Mouse (Mus musculus) brain, embryonic 14.5 days (tissue): ENCODE measurements at regions not wholly inside any gene's neighbourhood (a gene's known extent, or its start where the extent isn't known, plus 50 kb on each side); places are given as distances from the start of the nearest gene placed in this dataset.

Source experiments
- DNase-seq: peaks from one replicate; pipeline ENCODE4 v3.0.0-alpha.2; 2011; ENCODE audit warnings: low read depth
- CTCF ChIP-seq: fragments of 200-500 bp; IDR thresholded peaks from 2 replicates; pipeline ENCODE4 v1.5.1; 2012; ENCODE audit warnings: inconsistent platforms, mild to moderate bottlenecking, moderate library complexity, borderline replicate concordance; ENCODE audit not compliant: insufficient read depth, insufficient read length; ENCODE audit errors: extremely low read depth
- POLR2A ChIP-seq: fragments of 200-500 bp; IDR thresholded peaks from 2 replicates; pipeline ENCODE4 v1.6.1; 2012; ENCODE audit warnings: mild to moderate bottlenecking, inconsistent platforms, borderline replicate concordance; ENCODE audit not compliant: poor library complexity, insufficient read depth, insufficient read length, severe bottlenecking; ENCODE audit errors: extremely low read depth

GRCm38 (mm10) chr19:59687206-59687605 lies 229.0 kb downstream of the Emx2 start:
- TF ChIP-seq CTCF (no peak), POLR2A (no peak)
- DNase-seq = no peak

- TF ChIP-seq CTCF = no peak
- TF ChIP-seq POLR2A = no peak
- DNase-seq = no peak
These were observed 229.5 kb downstream of the Emx2 start for GRCm38 (mm10) chr19:59687681-59688080.

GRCm38 (mm10) chr19:59691541-59692096 lies 233.4 kb downstream of the Emx2 start:
- no peak for TF ChIP-seq CTCF
- TF ChIP-seq POLR2A = no peak
- DNase-seq = no peak

- TF ChIP-seq POLR2A (no peak), CTCF (no peak)
- DNase-seq = peak; percentile 95
These were observed 239.5 kb downstream of the Emx2 start for GRCm38 (mm10) chr19:59697628-59698027.

GRCm38 (mm10) chr19:59700187-59700586 lies 242.0 kb downstream of the Emx2 start:
- peak; percentile 16 for DNase-seq
- TF ChIP-seq CTCF (no peak), POLR2A (no peak)

- no peak for TF ChIP-seq POLR2A
- TF ChIP-seq CTCF = no peak
- no peak for DNase-seq
These were observed 236.3 kb downstream of the Rab11fip2 start for GRCm38 (mm10) chr19:59707106-59707505.

- peak; percentile 76 for DNase-seq
- TF ChIP-seq POLR2A (no peak), CTCF (no peak)
These were observed 234.3 kb downstream of the Rab11fip2 start for GRCm38 (mm10) chr19:59709180-59709579.

GRCm38 (mm10) chr19:59715086-59715485 lies 228.4 kb downstream of the Rab11fip2 start:
- peak; percentile 74 for DNase-seq

GRCm38 (mm10) chr19:59717813-59718483 lies 225.5 kb downstream of the Rab11fip2 start:
- TF ChIP-seq CTCF (no peak), POLR2A (no peak)
- peak; percentile 84 for DNase-seq

More at GRCm38 (mm10) chr19:59715086-59715485, 228.4 kb downstream of the Rab11fip2 start:
- TF ChIP-seq POLR2A (no peak), CTCF (no peak)

- TF ChIP-seq POLR2A (no peak), CTCF (no peak)
- peak; percentile 43 for DNase-seq
These were observed 204.9 kb downstream of the Rab11fip2 start for GRCm38 (mm10) chr19:59738541-59738940.

- DNase-seq = peak; percentile 63
- no peak for TF ChIP-seq POLR2A
- TF ChIP-seq CTCF = peak; percentile 74; the same call in 1 of the 2 replicates
These were observed 200.5 kb downstream of the Rab11fip2 start for GRCm38 (mm10) chr19:59742946-59743345.

- DNase-seq = no peak
- TF ChIP-seq POLR2A = no peak
- TF ChIP-seq CTCF = no peak
These were observed 182.2 kb downstream of the Rab11fip2 start for GRCm38 (mm10) chr19:59761218-59761617.
